Mouse (Mus musculus): ENCODE results near the gene Cyp3a13. TPM values are rescaled to one million over a fixed set of nuclear protein-coding genes. Genes with fewer than 3 reads are reported as not detected.

Gene Cyp3a13
- polyA plus RNA-seq, 1 experiment from 2014 or later: 0.21 TPM

Other genes starting within 250 kb of the Cyp3a13 start
- 10.9 and 12.2 TPM in 2 replicates for gene Agfg2, start 236.9 kb downstream of the Cyp3a13 start, polyA plus RNA-seq (2014; fragmentation: Nextera tagmentation; extraction: Ambion mirVana)
- gene Nyap1, start 180.0 kb downstream of the Cyp3a13 start, polyA plus RNA-seq (2014; fragmentation: Nextera tagmentation; extraction: Ambion mirVana): 0.91 and 0.93 TPM in 2 replicates
- gene Tsc22d4, start 175.9 kb downstream of the Cyp3a13 start, polyA plus RNA-seq (2014; fragmentation: Nextera tagmentation; extraction: Ambion mirVana): 127 TPM in 2 replicates
- gene Ppp1r35, start 142.8 kb downstream of the Cyp3a13 start, polyA plus RNA-seq (2014; fragmentation: Nextera tagmentation; extraction: Ambion mirVana): 33.7 and 40.9 TPM in 2 replicates
- 13.1 and 14.5 TPM in 2 replicates for gene Mepce, start 134.0 kb downstream of the Cyp3a13 start, polyA plus RNA-seq (2014; fragmentation: Nextera tagmentation; extraction: Ambion mirVana)
- gene Zcwpw1, start 133.8 kb downstream of the Cyp3a13 start, polyA plus RNA-seq (2014; fragmentation: Nextera tagmentation; extraction: Ambion mirVana): 25.9 and 26.1 TPM in 2 replicates
- 2.2 and 3.0 TPM in 2 replicates for gene Pilra, start 85.3 kb downstream of the Cyp3a13 start, polyA plus RNA-seq (2014; fragmentation: Nextera tagmentation; extraction: Ambion mirVana)
- gene Pilrb1, start 63.5 kb downstream of the Cyp3a13 start, polyA plus RNA-seq (2014; fragmentation: Nextera tagmentation; extraction: Ambion mirVana): 0.41 and 1.1 TPM in 2 replicates
- 0.37 and 0.83 TPM in 2 replicates for gene Pilrb2, start 49.8 kb downstream of the Cyp3a13 start, polyA plus RNA-seq (2014; fragmentation: Nextera tagmentation; extraction: Ambion mirVana)
- 0.18 TPM in 1 of 2 replicates, not detected in the other for gene Gjc3, start 41.5 kb upstream of the Cyp3a13 start, polyA plus RNA-seq (2014; fragmentation: Nextera tagmentation; extraction: Ambion mirVana)
- gene Azgp1, start 59.9 kb upstream of the Cyp3a13 start, polyA plus RNA-seq (2014; fragmentation: Nextera tagmentation; extraction: Ambion mirVana): not detected in 2 replicates
- gene Smok3a, start 99.6 kb upstream of the Cyp3a13 start, polyA plus RNA-seq (2014; fragmentation: Nextera tagmentation; extraction: Ambion mirVana): not detected in 2 replicates
- gene Smok3b, start 99.8 kb upstream of the Cyp3a13 start, polyA plus RNA-seq (2014; fragmentation: Nextera tagmentation; extraction: Ambion mirVana): not detected in 2 replicates
- not detected in 2 replicates for gene Smok3c, start 131.6 kb upstream of the Cyp3a13 start, polyA plus RNA-seq (2014; fragmentation: Nextera tagmentation; extraction: Ambion mirVana)
- gene Zkscan1, start 163.5 kb upstream of the Cyp3a13 start, polyA plus RNA-seq (2014; fragmentation: Nextera tagmentation; extraction: Ambion mirVana): 24.5 and 27.2 TPM in 2 replicates
- 63.0 and 64.9 TPM in 2 replicates for gene Zscan21, start 195.3 kb upstream of the Cyp3a13 start, polyA plus RNA-seq (2014; fragmentation: Nextera tagmentation; extraction: Ambion mirVana)
- 16.6 and 18.1 TPM in 2 replicates for gene Zfp113, start 234.1 kb upstream of the Cyp3a13 start, polyA plus RNA-seq (2014; fragmentation: Nextera tagmentation; extraction: Ambion mirVana)
- gene Cops6, start 239.5 kb upstream of the Cyp3a13 start, polyA plus RNA-seq (2014; fragmentation: Nextera tagmentation; extraction: Ambion mirVana): 256 and 259 TPM in 2 replicates

Measured in lung, embryonic 14.5 days (tissue).